Mouse (Mus musculus) spleen, postnatal 0 days (tissue): ENCODE results near the gene Plaa. TPM values are rescaled to one million over a fixed set of nuclear protein-coding genes. Genes with fewer than 3 reads are reported as not detected.

Source experiments
- polyA plus RNA-seq: library from polyadenylated mRNA; unstranded; fragments of >200 nt; fragmentation: Nextera tagmentation; extraction: Ambion mirVana; gene quantifications from 2 replicates; pipeline ENCODE4 v1.2.1, GENCODE M21; 2015

The Plaa gene
- 30.6 and 36.4 TPM in 2 replicates for polyA plus RNA-seq

GRCm38 (mm10) chr4:94603031-94603629 lies at the start of gene Plaa:
Gene Plaa, minus strand, starts transcription at chr4:94603244.

DNA sequence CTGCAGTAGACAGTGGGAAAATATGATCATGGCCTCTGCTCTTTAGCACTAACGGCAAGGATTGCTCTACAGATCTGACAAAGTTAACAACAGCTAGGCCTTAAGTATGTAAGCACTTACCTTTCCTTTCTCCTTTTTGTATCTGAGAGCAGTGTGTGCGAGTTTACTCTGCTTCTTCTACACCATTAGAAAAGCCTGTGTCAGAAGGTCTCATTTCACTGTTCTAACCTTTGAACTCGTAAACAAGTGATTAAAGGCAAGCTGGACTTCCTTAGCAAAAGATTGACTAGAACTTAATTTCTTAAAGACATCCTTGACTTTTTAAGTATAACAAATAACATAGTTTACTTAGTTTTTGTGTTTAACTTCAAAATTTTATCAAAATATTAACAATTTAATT lies 46.9 kb upstream of the Plaa start, which contains the start of gene Lrrc19:
Gene Lrrc19, minus strand, starts transcription at position 225 of the 400 bp plus-strand sequence.

GRCm38 (mm10) chr4:94613972-94614626 lies 11.1 kb upstream of the Plaa start, which contains the start of gene Ift74:
Gene Ift74, plus strand, starts transcription at chr4:94614491.

DNA sequence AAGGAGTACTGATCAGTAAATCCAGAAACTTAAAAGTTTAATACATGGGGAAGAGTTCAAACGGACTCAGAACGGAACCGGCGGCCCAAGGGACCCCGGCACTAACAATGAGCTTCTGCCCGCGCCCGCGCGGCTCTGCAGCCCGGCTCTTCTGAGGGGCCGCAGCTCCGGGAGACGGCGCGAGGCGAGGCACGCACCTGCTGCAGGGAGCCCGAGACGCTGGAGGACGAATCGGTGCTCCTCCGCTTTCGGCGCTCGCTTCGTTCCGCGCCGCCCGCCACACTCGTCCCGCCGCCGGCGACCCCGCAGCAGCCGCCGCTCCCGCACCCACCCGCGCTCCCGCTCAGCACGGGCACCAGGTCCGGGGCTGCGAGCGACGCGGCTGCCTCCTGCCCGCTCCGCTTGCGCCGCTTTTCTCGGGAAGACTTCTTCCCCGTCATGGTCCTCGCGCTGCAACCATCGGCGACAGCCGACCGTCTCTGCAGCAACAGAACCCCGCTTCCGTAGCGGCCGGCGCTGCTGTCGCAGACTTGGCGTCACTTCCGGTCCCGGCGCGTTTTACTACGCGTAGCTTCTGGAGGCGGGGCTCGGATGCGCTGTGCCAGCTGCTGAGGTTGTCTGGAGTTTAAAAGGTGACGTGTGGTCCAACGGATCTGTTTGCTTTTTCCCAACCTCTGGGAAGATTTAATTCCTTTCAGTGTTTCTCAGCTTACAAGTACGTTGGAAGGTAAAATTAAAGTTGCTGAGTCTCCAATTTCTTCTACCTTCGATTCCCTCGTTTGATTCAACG lies 46.6 kb downstream of the Plaa start, which contains the start of the genes Gm10306 and Caap1:
Gene Gm10306, plus strand, starts transcription at position 282 of the 790 bp plus-strand sequence.
Gene Caap1, minus strand, starts transcription at position 532 of the 790 bp plus-strand sequence.

Other genes with a start within 250 kb of the Plaa start
- not detected in 2 replicates for gene Gm10306, start 46.7 kb downstream of the Plaa start, polyA plus RNA-seq
- gene Caap1, start 46.4 kb downstream of the Plaa start, polyA plus RNA-seq = 12.0 and 12.3 TPM in 2 replicates
- 7.3 and 8.2 TPM in 2 replicates for gene Ift74, start 11.2 kb upstream of the Plaa start, polyA plus RNA-seq
- 0.10 and 0.14 TPM in 2 replicates for gene Lrrc19, start 46.9 kb upstream of the Plaa start, polyA plus RNA-seq
- gene Tek, start 136.0 kb upstream of the Plaa start, polyA plus RNA-seq = 9.7 and 13.4 TPM in 2 replicates